Mouse (Mus musculus): Measurements from ENCODE around the gene Man2b1.
"Not testable (repeated sequence)": the region's sequence is repeated elsewhere in the genome, so short reads cannot be mapped to it uniquely, and the experiment has no call there.

Gene Man2b1

DNA sequence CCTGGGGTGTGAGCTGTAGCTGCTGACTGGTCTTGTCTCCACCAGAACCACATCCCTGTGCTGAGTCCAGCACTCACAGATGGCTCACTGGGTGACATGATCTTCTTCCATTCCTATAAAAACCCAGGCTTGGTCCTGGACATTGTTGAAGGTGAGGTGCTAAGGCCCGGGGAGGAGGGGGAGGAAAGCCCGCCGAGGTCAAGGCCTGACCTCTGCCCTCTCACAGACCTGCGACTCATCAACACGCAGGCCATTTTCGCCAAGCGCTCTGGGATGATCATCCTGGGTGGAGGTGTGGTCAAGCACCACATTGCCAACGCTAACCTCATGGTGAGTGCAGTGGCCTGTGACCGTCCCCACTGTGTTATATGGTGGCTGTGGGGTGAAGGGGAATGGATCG is 8.9 kb upstream of the Man2b1 start:
- no peak for DNase-seq

DNA sequence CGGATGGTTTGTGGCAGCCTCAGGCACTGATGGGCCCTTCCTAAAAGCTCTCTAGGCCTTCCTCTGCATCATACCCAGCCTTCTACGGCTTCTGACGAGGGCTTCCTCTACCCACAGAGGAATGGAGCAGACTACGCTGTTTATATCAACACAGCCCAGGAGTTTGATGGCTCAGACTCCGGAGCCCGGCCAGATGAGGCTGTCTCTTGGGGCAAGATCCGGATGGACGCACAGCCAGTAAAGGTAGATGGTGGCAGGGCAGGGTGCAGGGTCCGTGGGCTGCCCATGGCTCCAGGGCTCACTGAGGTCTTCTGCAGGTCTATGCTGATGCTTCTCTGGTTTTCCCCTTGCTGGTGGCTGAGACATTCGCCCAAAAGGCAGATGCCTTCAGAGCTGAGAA is 8.5 kb upstream of the Man2b1 start:
- no peak for DNase-seq

DNA sequence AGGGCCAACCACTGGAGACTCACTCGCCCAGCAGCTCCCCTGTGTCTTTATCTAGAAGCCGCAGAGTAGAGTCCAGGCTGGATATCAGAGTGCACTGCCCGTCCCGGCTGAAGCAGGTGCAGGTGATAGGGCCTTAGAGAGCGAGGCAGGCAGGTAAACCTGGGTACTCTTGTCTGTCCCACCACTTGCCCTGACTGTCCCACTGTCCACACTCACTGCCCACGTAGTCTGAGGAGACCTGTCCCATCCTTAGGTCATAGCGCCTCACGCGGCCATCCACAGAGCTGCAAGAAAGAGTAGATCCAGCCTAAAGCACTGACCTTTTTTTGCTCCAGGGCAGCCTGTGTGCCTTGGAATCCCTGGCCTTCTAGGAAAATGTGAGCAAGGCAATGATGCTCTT is 7.1 kb upstream of the Man2b1 start:
- DNase-seq, result peak; percentile 59 to 61

DNA sequence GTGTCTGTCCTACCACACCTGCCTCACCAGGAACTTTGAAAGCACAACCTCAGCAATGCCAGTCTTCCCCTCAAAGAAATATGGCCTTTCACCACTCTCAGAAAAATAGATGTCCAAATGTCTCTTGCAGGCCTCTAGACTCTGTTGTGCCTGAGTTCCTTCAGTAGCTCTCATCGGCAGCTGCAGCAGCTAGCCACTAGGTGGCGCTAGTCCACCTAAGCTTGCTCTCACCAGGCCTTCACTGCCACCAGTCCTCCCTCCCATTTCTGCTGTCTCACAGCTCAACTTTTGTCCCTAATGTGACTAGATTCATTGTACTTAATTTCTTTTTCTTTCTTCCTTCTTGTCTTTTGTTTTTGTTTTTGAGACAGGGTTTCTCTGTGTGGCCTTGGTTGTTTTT is 6.1 kb upstream of the Man2b1 start:
- DNase-seq, result peak; percentile 76 to 80

DNA sequence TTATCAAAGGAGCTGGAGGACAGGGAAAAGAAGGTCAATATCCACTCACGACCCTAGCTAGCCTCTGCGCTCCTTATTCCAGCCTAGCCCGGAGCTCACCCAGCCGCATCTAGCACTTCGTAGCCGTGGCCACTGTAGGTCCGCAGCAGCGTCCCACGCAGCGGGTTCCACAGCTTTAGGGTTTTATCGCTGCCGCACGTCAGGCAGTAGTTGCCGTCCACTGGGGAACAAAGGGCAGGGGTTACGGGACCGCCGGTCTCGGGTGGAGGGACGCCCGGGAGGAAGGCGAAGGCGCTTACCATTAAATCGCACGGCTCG is 2.9 kb upstream of the Man2b1 start:
- peak in 1 of 2 experiments; percentile 43 for DNase-seq

DNA sequence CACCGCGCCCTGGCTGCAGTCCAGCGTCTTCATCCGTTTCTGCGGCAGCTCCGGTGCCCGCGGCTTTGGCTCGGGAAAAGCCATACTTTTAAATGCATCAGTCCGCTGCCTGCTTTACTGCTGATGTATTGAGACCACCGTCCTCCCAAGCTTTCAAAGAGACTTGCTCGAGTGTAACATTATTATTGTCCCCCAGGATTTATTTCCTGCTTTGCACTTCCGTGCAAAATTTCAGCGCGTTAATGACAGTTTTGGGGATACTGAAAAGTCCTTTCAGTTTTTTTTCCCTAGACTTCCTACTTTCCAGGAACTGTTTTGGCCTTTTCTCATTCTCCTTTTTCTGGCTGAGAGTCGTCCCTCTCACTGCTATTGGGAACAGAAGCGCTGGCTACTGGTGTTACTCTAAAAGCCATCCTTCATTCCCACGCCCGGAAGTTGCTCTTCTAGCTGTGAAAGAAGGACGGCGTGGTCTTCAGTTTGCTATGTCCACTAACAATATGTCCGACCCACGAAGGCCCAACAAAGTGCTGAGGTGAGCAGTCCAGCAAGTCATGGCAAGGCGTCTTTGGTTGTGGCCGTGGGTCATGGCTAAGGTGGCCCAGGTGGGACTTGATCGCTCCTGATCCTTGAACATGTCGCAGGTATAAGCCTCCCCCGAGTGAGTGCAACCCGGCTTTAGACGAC is 2.4 kb upstream of the Man2b1 start, which contains the start of gene Wdr83os:
Gene Wdr83os, plus strand, starts transcription at position 209 of the 684 bp plus-strand sequence.
- peak; percentile 50 to 70 for DNase-seq

DNA sequence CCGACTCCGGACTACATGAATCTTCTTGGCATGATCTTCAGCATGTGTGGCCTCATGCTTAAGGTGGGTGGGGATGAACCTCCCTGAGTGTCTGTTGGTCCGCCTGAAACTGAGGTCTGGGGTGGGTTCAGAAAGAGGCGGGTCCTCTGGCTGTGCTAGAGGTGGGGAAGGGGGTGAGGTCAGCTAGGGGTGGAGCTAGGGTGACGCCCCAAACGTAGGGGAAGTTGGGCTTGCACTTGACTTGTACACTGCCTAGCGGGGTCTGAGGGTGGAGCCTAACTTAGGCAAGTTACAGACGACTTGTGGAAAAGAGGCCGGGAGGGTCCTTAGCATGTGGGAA is 1.9 kb upstream of the Man2b1 start, which contains the start of gene Wdr83:
Gene Wdr83, minus strand, starts transcription at position 91 of the 340 bp plus-strand sequence.
- no peak for DNase-seq

DNA sequence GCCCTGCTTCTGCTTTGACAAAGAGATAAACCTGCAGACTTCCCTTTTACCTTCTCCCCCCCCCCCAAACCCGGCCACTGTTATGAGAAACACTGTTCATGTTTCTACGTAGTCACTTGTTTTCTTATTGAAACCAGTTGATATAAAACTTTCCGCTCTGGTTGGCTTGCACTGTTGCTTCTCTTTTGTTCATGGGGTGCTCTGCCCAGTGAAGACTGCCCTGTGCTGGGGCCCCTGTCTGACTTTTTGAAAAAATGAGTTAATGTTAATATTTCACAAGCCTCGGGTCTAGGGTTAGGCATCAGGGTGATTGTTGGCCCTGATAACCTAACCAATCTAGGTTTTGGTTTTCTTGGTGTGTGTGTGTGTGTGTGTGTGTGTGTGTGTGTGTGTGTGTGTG is 901 bp upstream of the Man2b1 start:
- DNase-seq, result not testable (repeated sequence)

DNA sequence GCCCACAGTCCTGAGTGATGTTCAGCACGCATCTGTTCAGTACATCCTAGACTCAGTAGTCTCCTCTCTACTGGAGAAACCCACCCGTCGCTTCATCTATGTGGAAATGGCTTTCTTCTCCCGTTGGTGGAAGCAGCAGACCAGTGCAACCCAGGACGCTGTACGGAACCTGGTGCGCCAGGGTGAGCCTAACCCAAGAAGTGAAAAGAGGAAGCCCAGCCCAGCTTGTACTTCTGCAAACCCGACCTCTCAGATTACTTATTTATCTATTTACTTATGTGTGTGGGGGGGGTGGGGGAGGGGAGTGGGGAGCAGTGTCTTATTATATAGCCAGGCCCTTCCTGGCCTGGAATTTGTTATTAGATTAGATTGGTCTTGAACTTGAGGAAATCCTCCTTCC is 1.6 kb downstream of the Man2b1 start:
- DNase-seq, result no peak

DNA sequence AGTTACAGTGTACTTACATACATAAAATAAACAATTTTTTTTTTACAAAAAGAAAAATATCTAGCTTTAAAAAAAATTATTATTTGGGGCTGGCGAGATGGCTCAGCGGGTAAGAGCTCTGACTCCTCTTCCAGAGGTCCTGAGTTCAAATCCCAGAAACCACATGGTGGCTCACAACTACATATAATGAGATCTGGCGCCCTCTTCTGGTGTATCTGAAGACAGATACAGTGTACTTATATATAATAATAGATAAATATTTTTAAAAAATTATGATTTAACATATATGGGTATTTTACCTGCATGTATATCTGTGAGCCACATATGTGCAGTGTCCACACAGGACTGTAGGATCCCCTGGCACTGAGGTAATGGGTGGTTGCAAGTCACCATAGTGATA is 3.2 kb downstream of the Man2b1 start:
- no peak for DNase-seq

DNA sequence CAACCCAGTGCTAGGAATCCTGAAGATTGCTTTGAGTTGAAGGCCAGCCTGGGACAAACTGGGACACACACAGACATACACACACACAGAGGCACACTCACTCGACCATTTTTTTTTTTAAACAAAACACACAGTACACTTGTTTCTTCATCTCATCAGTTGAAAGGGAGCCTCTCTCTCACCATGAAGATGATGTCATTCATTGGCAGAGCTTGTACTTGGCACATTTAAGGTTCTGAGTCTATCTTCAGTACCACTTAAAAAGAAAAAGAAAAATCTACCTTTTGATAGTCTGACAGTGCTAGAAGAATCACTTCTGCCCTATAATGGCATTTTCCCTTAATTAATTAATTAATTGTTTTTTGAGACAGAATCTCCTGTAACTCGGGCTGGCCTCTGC is 5.7 kb downstream of the Man2b1 start:
- DNase-seq, result no peak

DNA sequence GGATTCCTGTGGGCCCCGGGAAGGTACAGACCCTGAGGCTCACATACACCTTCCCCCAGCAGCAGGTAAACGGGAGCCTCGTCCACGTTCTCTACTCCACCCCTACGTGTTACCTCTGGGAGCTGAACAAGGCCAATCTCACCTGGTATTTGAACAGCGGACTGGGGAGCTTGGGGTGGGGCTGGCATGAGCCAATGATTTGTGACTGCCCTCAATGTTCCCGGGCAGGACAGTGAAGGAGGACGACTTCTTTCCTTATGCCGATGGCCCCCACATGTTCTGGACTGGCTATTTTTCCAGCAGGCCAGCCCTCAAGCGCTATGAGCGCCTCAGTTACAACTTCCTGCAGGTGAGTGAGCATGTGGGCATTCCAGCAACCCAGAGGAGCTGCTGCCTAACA is 7.8 kb downstream of the Man2b1 start:
- no peak for DNase-seq

DNA sequence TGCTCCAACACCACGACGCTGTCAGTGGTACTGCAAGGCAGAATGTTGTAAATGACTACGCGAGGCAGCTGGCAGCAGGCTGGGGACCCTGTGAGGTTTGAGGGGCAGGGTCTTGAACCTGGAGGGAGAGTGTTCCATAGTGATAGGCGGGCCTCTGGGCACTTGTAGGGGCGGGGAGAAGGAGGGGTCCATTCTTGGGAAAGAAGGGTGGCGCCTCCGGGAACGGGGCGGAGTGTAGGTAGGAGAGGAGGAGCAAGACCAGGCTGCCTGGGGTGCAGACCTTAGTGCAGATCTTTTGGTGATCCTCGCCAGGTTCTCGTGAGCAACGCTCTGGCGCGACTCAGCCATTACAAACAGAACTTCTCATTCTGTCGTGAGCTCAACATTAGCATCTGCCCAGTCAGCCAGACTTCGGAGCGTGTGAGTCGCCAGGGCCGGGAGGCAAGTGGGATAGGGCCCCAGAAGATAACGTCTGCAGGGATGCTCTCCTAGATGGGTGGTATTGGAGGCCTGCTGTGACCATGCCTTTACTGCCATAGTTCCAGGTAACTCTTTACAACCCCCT is 8.5 kb downstream of the Man2b1 start:
- no peak for DNase-seq

DNA sequence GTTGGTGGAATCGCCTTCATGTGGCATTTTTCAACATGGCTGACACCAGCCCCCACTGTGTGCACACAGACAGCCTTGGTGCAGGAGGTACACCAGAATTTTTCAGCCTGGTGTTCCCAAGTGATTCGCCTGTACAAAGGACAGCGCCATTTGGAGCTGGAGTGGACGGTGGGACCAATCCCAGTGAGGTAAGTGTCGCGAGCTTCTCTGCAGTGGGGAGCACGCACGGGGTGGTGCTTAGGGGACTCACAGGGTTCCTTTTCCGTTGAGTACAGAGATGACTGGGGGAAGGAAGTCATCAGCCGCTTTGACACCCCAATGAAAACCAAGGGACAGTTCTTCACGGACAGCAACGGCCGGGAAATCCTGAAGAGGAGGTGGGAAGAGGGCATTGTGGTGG is 12.0 kb downstream of the Man2b1 start:
- no peak for DNase-seq

DNA sequence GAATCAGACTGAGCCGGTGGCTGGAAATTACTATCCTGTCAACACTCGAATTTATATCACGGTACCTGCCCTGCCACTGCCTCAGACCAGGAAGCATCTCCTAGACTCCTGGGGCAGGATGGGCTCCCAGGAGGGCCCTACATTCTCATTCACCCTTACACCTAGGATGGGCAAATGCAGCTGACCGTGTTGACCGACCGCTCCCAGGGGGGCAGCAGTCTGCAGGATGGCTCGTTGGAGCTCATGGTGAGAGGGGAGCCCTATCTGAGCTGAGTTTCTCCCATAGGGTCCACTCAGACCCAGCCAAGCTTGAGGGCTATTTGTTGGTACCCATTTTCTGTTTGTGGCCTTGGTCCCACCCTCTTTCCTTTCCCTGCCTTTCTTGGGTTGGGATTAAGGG is 12.5 kb downstream of the Man2b1 start:
- DNase-seq, result no peak

DNA sequence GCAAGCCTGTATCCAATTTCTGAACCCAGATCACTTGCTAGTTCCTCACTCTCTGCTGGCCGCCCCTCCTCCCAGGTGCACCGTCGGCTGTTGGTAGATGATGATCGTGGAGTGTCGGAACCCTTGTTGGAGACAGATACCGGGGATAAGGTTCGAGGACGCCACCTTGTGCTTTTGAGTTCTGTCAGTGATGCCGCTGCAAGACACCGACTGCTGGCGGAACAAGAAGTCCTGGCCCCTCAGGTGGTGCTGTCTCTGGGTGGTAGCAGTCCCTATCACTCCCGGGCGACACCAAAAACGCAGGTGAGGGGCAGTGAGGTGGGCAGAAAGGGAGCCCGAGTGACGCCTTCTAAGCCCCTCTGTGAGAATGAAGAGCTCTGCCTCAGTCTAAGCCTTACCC is 13.1 kb downstream of the Man2b1 start:
- DNase-seq, result no peak

DNA sequence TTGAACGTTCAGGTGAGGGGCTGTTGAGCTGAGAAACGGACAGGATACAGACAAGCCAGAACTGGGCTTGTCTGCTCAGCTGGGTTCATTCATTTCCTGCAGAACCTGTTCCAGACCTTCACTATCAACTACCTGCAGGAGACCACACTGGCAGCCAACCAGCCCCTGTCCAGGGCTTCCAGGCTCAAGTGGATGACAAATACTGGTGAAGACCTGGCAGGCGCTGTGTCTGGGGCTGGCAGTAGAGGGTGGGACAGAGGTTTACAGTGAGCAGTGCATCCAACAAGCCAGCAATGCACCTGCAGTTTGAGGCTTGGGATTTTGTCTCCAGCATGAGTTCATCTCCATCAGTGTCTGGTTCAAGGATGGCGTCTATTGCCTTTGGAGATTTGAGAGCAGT is 13.8 kb downstream of the Man2b1 start:
- no peak for DNase-seq

DNA sequence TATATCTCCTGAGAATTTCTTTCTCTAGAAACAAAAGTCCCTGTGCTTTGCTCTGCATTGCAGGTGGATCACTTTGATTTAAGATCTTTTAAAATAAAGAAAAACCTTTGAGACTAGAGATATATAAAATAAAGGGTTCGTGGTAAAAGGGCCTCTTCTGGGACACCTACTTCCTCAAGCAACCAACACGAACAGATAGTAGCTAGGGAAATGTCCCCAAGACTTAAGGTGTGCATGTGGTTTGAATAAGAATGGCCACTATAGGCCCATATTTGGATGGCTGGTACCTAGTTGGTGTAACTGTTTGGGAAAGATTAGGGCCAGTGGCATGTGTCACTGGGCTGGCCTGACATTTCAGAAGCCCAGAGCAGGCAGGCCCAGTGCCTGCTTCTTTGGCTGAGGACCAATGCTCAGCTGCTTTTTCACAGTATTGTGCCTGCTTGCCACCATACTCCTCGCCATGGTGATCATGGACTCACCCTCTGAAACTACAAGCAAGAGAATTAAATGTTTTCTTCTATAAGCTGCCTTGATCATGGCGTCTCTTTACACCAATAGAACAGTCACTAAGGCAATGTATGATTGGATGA is 17.1 kb downstream of the Man2b1 start:
- no peak for DNase-seq

DNA sequence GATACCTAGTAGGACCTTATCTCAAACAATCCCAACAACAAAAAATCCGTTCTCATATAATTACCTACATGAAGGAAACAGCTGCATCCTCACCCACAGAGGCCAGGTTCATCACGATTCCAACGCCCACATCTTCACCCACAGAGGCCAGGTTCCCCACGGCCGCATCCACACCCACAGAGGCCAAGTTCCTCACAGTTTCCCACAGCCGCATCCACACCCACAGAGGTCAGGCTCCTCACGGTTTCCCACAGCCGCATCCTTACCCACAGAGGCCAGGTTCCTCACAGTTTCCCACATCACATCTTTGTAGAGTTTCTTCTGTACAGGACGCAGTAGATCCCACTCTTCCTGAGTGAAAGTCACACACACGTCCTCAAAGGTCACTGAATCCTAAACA is 30.2 kb downstream of the Man2b1 start:
- no peak for DNase-seq

DNA sequence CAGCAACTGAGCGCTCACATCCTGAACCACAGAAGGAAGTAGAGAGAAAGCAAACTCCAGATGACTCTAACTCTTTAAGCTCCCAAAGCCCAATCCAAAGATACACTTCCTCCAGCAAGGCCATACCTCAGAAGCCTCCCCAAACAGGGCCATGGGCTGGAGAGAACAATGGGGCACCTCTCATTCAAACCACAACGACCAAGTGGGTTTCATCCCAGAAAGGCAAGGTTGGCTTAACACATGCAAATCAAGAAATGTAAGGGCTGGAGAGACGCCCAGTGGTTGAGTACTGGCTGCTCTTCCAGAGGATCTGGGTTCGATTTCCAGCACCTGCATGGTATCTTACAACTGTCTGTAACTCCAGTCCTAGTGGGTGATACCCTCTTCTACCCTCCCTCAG is 32.4 kb downstream of the Man2b1 start:
- DNase-seq, result no peak

DNA sequence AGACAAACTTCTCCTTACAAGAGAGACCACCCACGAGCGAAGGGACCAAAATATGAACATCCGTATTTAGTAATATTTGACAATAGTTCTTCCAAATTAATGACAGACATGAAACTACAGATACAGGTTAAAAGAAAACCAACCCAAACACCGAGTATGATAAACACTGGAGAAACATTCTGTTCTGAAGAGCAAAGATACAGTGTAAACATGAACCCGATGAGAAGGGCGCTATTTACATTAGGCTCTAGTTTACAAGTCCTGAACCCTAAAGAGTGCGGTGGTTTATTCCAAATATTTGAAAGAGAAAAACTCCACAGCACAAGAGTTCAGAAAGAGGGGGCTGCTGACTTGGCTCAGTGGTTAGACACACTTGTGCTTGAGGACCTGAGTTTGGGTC is 33.9 kb downstream of the Man2b1 start:
- DNase-seq, result no peak

DNA sequence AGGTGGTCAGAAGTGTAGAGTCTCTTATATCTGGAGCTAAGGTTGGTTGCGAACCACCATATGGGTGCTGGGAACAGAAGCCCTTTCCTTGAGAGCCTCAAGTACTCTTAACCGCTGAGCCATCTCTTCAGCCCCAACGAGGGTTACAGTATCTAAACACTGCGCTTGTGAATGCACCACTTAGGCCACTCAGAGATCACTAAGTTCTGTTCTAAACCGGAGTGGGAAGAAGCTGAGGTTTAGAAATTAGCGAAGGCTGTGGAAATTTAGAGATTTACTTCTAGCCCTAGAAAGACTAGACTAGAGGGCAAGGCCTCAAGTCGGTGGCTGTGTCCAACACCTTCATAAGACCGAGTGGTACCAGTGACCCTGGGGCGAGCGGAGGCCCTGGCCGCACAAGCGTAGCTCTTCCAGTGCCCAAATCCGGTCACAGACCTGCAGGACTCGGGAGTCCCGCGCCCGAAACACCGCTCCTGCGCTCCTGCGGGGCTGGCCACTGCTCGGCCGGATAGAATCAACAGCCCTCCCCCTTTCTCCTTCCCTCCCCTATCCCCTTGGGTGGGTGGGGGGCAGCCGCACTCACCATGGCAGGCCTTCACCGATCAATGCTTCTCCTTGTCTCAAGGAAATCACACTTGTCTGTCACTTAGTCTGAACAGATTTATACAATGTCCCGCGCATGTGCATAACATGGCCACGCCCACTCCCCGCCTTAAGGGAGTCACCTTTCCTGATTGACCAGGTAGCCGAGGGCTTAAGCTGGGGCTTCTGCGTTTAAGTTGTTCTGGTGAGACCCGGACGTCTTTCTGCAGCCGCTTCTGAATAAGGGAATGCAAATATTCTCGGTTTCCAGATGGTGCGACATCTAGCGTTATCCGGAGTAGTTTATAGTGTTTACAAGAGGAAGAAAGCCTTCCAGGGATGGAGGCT is 36.2 kb downstream of the Man2b1 start:
- peak; percentile 87 for DNase-seq

DNA sequence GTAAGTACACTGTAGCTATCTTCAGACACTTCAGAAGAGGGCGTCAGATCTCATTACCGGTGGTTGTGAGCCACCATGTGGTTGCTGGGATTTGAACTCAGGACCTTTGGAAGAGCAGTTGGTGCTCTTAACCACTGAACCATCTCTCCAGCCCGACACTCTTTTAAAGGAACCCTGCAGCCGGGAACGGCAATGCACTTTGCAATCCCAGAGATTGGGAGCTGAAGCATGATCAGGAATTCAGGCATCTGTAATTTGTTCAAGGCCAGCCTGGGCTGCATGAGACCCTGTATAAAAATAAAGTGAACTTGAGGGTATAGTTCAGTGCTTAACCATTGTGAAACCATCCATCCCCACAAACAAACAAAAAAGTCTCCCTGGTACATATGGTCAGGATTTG is 37.2 kb downstream of the Man2b1 start:
- not testable (repeated sequence) for DNase-seq

DNA sequence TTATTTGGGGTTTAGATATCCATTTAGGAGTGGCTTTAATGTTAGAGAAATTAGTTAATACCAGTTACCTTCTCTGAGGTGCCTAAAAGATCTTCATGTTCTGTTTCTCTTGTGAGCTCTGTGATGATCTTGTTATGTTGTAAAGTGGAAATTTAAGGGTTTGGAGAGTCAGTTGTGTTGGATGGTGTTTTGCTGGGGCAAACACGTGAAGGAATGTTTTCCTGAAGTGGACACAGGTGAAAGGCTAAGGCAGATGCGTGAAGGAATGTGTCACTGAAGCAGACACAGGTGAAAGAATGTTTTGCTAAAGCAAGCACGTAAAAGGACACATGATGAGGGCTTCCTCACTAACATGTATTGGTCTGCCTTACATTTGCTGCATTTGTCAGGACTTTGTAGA is 39.9 kb downstream of the Man2b1 start, which contains the start of gene Zfp791:
Gene Zfp791, minus strand, starts transcription at position 101 of the 400 bp plus-strand sequence.
- DNase-seq, result no peak

Data from cerebellum, postnatal 36 days (tissue).